Mouse (Mus musculus): ENCODE results near the gene Nucks1.

GRCm38 (mm10) chr1:131968556-131968955, 58.2 kb downstream of the Nucks1 start:
- TF ChIP-seq CTCF (IDR thresholded peaks at IDR 0.05; ENCODE audit: extremely low read depth, insufficient read depth, low read length) = no peak
- TF ChIP-seq POLR2A (IDR thresholded peaks at IDR 0.05; ENCODE audit: extremely low read depth, insufficient read depth, low read length) = no peak
